Mouse (Mus musculus) lung, postnatal 0 days (tissue): ENCODE results near the gene Lmna.

ENCODE experiments used
- CTCF ChIP-seq: IDR thresholded peaks from 2 replicates; pipeline ENCODE4 v1.5.1; 2016; ENCODE audit warnings: antibody characterized with exemption, mild to moderate bottlenecking
- EP300 ChIP-seq: IDR thresholded peaks from 2 replicates; pipeline ENCODE4 v1.6.1; 2016; ENCODE audit warnings: antibody characterized with exemption, mild to moderate bottlenecking, control low read depth

DNA sequence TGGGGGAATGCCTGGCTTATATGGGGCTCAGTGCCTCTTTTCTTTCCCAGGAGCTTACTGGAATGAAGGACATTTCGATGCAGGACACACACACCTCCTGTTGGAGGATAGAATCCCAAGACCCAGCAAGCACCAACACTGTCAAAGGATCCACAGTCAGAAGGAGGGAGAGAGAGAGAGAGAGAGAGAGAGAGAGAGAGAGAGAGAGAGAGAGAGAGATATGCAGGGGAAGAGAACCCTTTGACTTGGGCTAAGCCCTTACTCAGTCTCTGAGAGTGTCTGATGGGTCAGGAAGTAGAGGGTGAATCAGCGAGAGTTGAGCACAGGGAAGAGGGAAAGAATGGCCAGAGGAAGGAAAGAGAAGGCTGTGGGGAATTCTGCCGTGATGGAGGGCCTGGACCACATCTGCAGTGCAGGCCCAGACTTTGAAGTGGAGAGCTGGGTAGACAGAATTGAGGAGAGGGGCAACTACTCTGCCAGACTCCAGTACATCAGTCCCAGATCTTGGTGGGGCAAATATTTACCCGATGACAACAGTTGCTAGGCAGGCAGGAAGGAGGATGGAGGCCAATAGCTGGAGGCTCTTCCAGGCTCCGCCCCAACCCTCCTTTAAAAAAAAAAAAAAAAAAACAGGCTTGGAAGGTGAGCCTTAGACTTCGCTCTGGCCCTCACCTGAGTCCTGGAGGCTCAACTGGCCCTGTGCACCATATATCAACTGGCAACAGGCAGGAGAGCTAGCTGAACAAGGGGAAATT lies 2.6 kb upstream of the Lmna start:
- TF ChIP-seq CTCF, result no peak
- 0 out of 2 replicates have a peak, but pooled peaks have one; percentile 16 for TF ChIP-seq EP300
